Mouse (Mus musculus) midbrain, embryonic 14.5 days (tissue): ENCODE measurements around the gene Fam57b. TPM values are rescaled to one million over a fixed set of nuclear protein-coding genes. Genes with fewer than 3 reads are reported as not detected.

Source experiments
- polyA plus RNA-seq: library from polyadenylated mRNA; unstranded; fragments of >200 nt; fragmentation: Nextera tagmentation; extraction: Ambion mirVana; gene quantifications from 2 replicates; pipeline ENCODE4 v1.2.1, GENCODE M21; 2014

Gene Fam57b
- polyA plus RNA-seq, 1 experiment from 2014 or later, result 51.6 TPM

Other genes starting within 250 kb of the Fam57b start
- gene Eif3c, start 231.3 kb upstream of the Fam57b start, polyA plus RNA-seq, result 171 and 174 TPM in 2 replicates
- 0.28 and 0.55 TPM in 2 replicates for gene Apobr, start 212.7 kb upstream of the Fam57b start, polyA plus RNA-seq
- gene Cln3, start 211.9 kb upstream of the Fam57b start, polyA plus RNA-seq, result 26.5 and 27.7 TPM in 2 replicates
- gene Il27, start 202.7 kb upstream of the Fam57b start, polyA plus RNA-seq, result not detected in 2 replicates
- 0.84 and 5.8 TPM in 2 replicates for gene Nupr1, start 166.8 kb upstream of the Fam57b start, polyA plus RNA-seq
- 64.6 and 71.3 TPM in 2 replicates for gene Sgf29, start 148.4 kb upstream of the Fam57b start, polyA plus RNA-seq
- 0.38 and 2.6 TPM in 2 replicates for gene Sult1a1, start 121.2 kb upstream of the Fam57b start, polyA plus RNA-seq
- gene Bola2, start 102.3 kb upstream of the Fam57b start, polyA plus RNA-seq, result 128 and 164 TPM in 2 replicates
- 10.6 and 13.7 TPM in 2 replicates for gene Slx1b, start 101.9 kb upstream of the Fam57b start, polyA plus RNA-seq
- gene Coro1a, start 89.9 kb upstream of the Fam57b start, polyA plus RNA-seq, result 95.0 and 115 TPM in 2 replicates
- gene Mapk3, start 38.1 kb upstream of the Fam57b start, polyA plus RNA-seq, result 78.4 and 110 TPM in 2 replicates
- gene Gdpd3, start 31.3 kb upstream of the Fam57b start, polyA plus RNA-seq, result 2.0 and 3.4 TPM in 2 replicates
- gene Ypel3, start 20.7 kb upstream of the Fam57b start, polyA plus RNA-seq, result 218 and 255 TPM in 2 replicates
- 0.22 and 0.24 TPM in 2 replicates for gene Tbx6, start 16.2 kb upstream of the Fam57b start, polyA plus RNA-seq
- gene Ppp4c, start 5.2 kb upstream of the Fam57b start, polyA plus RNA-seq, result 210 and 212 TPM in 2 replicates
- not detected in 2 replicates for gene 4930451I11Rik, start 34.0 kb downstream of the Fam57b start, polyA plus RNA-seq
- 9.7 and 15.3 TPM in 2 replicates for gene Doc2a, start 49.7 kb downstream of the Fam57b start, polyA plus RNA-seq
- 8.0 and 12.8 TPM in 2 replicates for gene Hirip3, start 64.3 kb downstream of the Fam57b start, polyA plus RNA-seq
- gene Ino80e, start 64.7 kb downstream of the Fam57b start, polyA plus RNA-seq, result 93.5 and 95.8 TPM in 2 replicates
- gene Taok2, start 87.0 kb downstream of the Fam57b start, polyA plus RNA-seq, result 39.0 and 39.5 TPM in 2 replicates
- gene Tmem219, start 125.2 kb downstream of the Fam57b start, polyA plus RNA-seq, result 29.2 and 34.9 TPM in 2 replicates
- gene Kctd13, start 131.2 kb downstream of the Fam57b start, polyA plus RNA-seq, result 98.6 and 106 TPM in 2 replicates
- gene Asphd1, start 151.9 kb downstream of the Fam57b start, polyA plus RNA-seq, result 6.5 and 7.0 TPM in 2 replicates
- 59.1 and 66.9 TPM in 2 replicates for gene Sez6l2, start 152.9 kb downstream of the Fam57b start, polyA plus RNA-seq
- gene Cdipt, start 178.2 kb downstream of the Fam57b start, polyA plus RNA-seq, result 101 and 106 TPM in 2 replicates
- 1.1 and 1.3 TPM in 2 replicates for gene Cdiptos, start 178.4 kb downstream of the Fam57b start, polyA plus RNA-seq
- gene Mvp, start 217.0 kb downstream of the Fam57b start, polyA plus RNA-seq, result 1.7 and 3.1 TPM in 2 replicates
- gene Pagr1b, start 218.8 kb downstream of the Fam57b start, polyA plus RNA-seq, result not detected in 2 replicates
- 21.2 and 38.3 TPM in 2 replicates for gene Pagr1a, start 219.7 kb downstream of the Fam57b start, polyA plus RNA-seq
- gene Gm42742, start 223.4 kb downstream of the Fam57b start, polyA plus RNA-seq, result 53.4 and 64.6 TPM in 2 replicates
- gene Prrt2, start 223.5 kb downstream of the Fam57b start, polyA plus RNA-seq, result 21.8 and 28.9 TPM in 2 replicates
- gene Maz, start 229.4 kb downstream of the Fam57b start, polyA plus RNA-seq, result 68.3 and 80.8 TPM in 2 replicates
- 18.9 and 30.2 TPM in 2 replicates for gene Kif22, start 244.8 kb downstream of the Fam57b start, polyA plus RNA-seq